Mouse (Mus musculus) embryonic facial prominence, embryonic 14.5 days (tissue): ENCODE measurements at regions not wholly inside any gene's neighbourhood (a gene's known extent, or its start where the extent isn't known, plus 50 kb on each side); places are given as distances from the start of the nearest gene placed in this dataset.

Source experiments
- ATAC-seq: fragments of 200-750 bp; cut with Nextera tagmentation; 2 replicates; pipeline ENCODE4 v1.8.0; 2017; ENCODE audit warnings: low read depth, moderate number of reproducible peaks, moderate TSS enrichment
- DNase-seq: peaks from one replicate; pipeline ENCODE4 v3.0.0-alpha.2; 2015; ENCODE audit warnings: low spot score
- H3K27ac ChIP-seq: fragments of 300-500 bp; sonication (generic); replicated peaks from 2 replicates; pipeline ENCODE4 v1.5.1; 2014; ENCODE audit warnings: low read depth, mild to moderate bottlenecking, low read length, moderate library complexity
- H3K27me3 ChIP-seq: fragments of 300-500 bp; sonication (generic); replicated peaks from 2 replicates; pipeline ENCODE4 v1.6.1; 2014; ENCODE audit warnings: low read length; ENCODE audit not compliant: control insufficient read depth, insufficient read depth
- H3K36me3 ChIP-seq: fragments of 300-500 bp; sonication (generic); 2 replicates; pipeline ENCODE4 v1.6.1; 2014; ENCODE audit warnings: low read length, mixed read lengths; ENCODE audit not compliant: control insufficient read depth, insufficient read depth
- H3K4me1 ChIP-seq: fragments of 300-500 bp; sonication (generic); 2 replicates; pipeline ENCODE4 v1.6.1; 2014; ENCODE audit warnings: antibody characterized with exemption, low read length; ENCODE audit not compliant: control insufficient read depth, insufficient read depth
- H3K4me2 ChIP-seq: fragments of 300-500 bp; sonication (generic); 2 replicates; pipeline ENCODE4 v1.6.1; 2014; ENCODE audit warnings: low read depth, mild to moderate bottlenecking, low read length, moderate library complexity, mixed read lengths
- H3K4me3 ChIP-seq: fragments of 300-500 bp; sonication (generic); 2 replicates; pipeline ENCODE4 v1.5.1; 2014; ENCODE audit warnings: low read depth, mild to moderate bottlenecking, low read length
- H3K9ac ChIP-seq: fragments of 300-500 bp; sonication (generic); 2 replicates; pipeline ENCODE4 v1.6.1; 2014; ENCODE audit warnings: low read depth, mild to moderate bottlenecking, low read length, moderate library complexity, mixed read lengths
- H3K9me3 ChIP-seq: fragments of 300-500 bp; sonication (generic); 2 replicates; pipeline ENCODE4 v1.6.1; 2016; ENCODE audit warnings: low read length; ENCODE audit not compliant: control insufficient read depth
- WGBS: fragments of 180-500 bp; shearing (Covaris S2); extraction: QIAGEN DNeasy Blood & Tissue Kit; methylation state at CpG from one replicate; pipeline ENCODE4 v1.1.7; 2014; 5-methylcytosine and 5-hydroxymethylcytosine counted together

GRCm38 (mm10) chr13:37680837-37681619 is 97.2 kb upstream of the Rreb1 start:
- Histone ChIP-seq H3K9me3 (no peaks in the 10 kb centered on the region), H3K4me1 (no peaks in the 10 kb centered on the region), H3K27ac (no peak overlapping the region), H3K4me2 (no peak overlapping the region), H3K4me3 (no peak overlapping the region), H3K27me3 (no peaks in the 10 kb centered on the region), H3K36me3 (no peaks in the 10 kb centered on the region), H3K9ac (no peak overlapping the region)
- 48% methylated on average over 4 of the region's 4 CpGs for WGBS
- DNase-seq = peak; percentile 79
- peak; percentile 85 for ATAC-seq

GRCm38 (mm10) chr13:37683045-37683679 is 95.0 kb upstream of the Rreb1 start:
- ATAC-seq = no peak
- WGBS = 71% methylated on average over 6 of the region's 6 CpGs
- no peaks in the 10 kb centered on the region for H3K4me1 ChIP-seq
- H3K9ac ChIP-seq = no peak overlapping the region
- no peak overlapping the region for H3K4me2 ChIP-seq
- H3K27me3 ChIP-seq = no peaks in the 10 kb centered on the region
- DNase-seq = no peak
- H3K4me3 ChIP-seq = no peak overlapping the region
- no peak overlapping the region for H3K27ac ChIP-seq
- H3K36me3 ChIP-seq = no peaks in the 10 kb centered on the region
- no peaks in the 10 kb centered on the region for H3K9me3 ChIP-seq

- H3K36me3 ChIP-seq = no peaks in the 10 kb centered on the region
- DNase-seq (no peak), ATAC-seq (no peak)
- H3K9ac ChIP-seq = no peak overlapping the region
- H3K27ac ChIP-seq = no peak overlapping the region
- H3K4me2 ChIP-seq = no peak overlapping the region
- no peaks in the 10 kb centered on the region for H3K9me3 ChIP-seq
- H3K4me3 ChIP-seq = no peak overlapping the region
- H3K27me3 ChIP-seq = no peaks in the 10 kb centered on the region
- 61% methylated on average over 2 of the region's 2 CpGs for WGBS
- H3K4me1 ChIP-seq = no peaks in the 10 kb centered on the region
Observed at GRCm38 (mm10) chr13:37685617-37686016, 92.6 kb upstream of the Rreb1 start.

GRCm38 (mm10) chr13:37686109-37686508 is 92.1 kb upstream of the Rreb1 start:
- Histone ChIP-seq H3K27ac (no peak overlapping the region), H3K36me3 (no peaks in the 10 kb centered on the region), H3K4me3 (no peak overlapping the region), H3K9ac (no peak overlapping the region), H3K9me3 (no peaks in the 10 kb centered on the region), H3K27me3 (no peaks in the 10 kb centered on the region), H3K4me2 (no peak overlapping the region), H3K4me1 (no peaks in the 10 kb centered on the region)
- WGBS = 80% methylated on average over 2 of the region's 2 CpGs
- DNase-seq (no peak), ATAC-seq (no peak)

GRCm38 (mm10) chr13:37689127-37689777 is 88.9 kb upstream of the Rreb1 start:
- DNase-seq = no peak
- Histone ChIP-seq H3K27ac (no peak overlapping the region), H3K9me3 (no peaks in the 10 kb centered on the region), H3K36me3 (no peaks in the 10 kb centered on the region), H3K4me3 (no peak overlapping the region), H3K4me1 (no peaks in the 10 kb centered on the region), H3K4me2 (no peak overlapping the region), H3K9ac (no peak overlapping the region), H3K27me3 (no peaks in the 10 kb centered on the region)
- WGBS = 93% methylated on average over 6 of the region's 6 CpGs
- no peak for ATAC-seq

- Histone ChIP-seq H3K4me1 (no peaks in the 10 kb centered on the region), H3K9me3 (no peaks in the 10 kb centered on the region), H3K4me3 (no peak overlapping the region), H3K27me3 (no peaks in the 10 kb centered on the region), H3K36me3 (no peaks in the 10 kb centered on the region), H3K9ac (no peak overlapping the region), H3K27ac (no peak overlapping the region), H3K4me2 (no peak overlapping the region)
- DNase-seq (peak; percentile 76), ATAC-seq (peak; percentile 72; the same call in 1 of the 2 replicates)
- WGBS = 69% methylated on average over 5 of the region's 5 CpGs
Observed at GRCm38 (mm10) chr13:37691855-37692445, 86.2 kb upstream of the Rreb1 start.

- Histone ChIP-seq H3K27ac (no peak overlapping the region), H3K9me3 (no peaks in the 10 kb centered on the region), H3K4me1 (no peaks in the 10 kb centered on the region), H3K27me3 (no peaks in the 10 kb centered on the region), H3K36me3 (no peaks in the 10 kb centered on the region), H3K4me3 (no peak overlapping the region), H3K4me2 (no peak overlapping the region), H3K9ac (no peak overlapping the region)
- 83% methylated on average over 3 of the region's 3 CpGs for WGBS
- no peak for ATAC-seq
- DNase-seq = no peak
Observed at GRCm38 (mm10) chr13:37693617-37694016, 84.6 kb upstream of the Rreb1 start.

GRCm38 (mm10) chr13:37704475-37704874 is 73.7 kb upstream of the Rreb1 start:
- ATAC-seq = no peak
- H3K9me3 ChIP-seq = no peaks in the 10 kb centered on the region
- no peaks in the 10 kb centered on the region for H3K27me3 ChIP-seq

More at GRCm38 (mm10) chr13:37704475-37704874, 73.7 kb upstream of the Rreb1 start:
- no peak for DNase-seq
- Histone ChIP-seq H3K9ac (no peak overlapping the region), H3K4me2 (no peak overlapping the region), H3K27ac (no peak overlapping the region), H3K36me3 (no peaks in the 10 kb centered on the region), H3K4me1 (no peaks in the 10 kb centered on the region), H3K4me3 (no peak overlapping the region)
- WGBS = 77% methylated on average over 1 of the region's 1 CpGs
